Mouse (Mus musculus): ENCODE measurements around the gene Gm17349. TPM values are rescaled to one million over a fixed set of nuclear protein-coding genes. Genes with fewer than 3 reads are reported as not detected.
"Not testable (repeated sequence)": the region's sequence is repeated elsewhere in the genome, so short reads cannot be mapped to it uniquely, and the experiment has no call there.

The Gm17349 gene
- total RNA-seq, 2 experiments from 2014 or later: 1.6 to 4.7 TPM

DNA sequence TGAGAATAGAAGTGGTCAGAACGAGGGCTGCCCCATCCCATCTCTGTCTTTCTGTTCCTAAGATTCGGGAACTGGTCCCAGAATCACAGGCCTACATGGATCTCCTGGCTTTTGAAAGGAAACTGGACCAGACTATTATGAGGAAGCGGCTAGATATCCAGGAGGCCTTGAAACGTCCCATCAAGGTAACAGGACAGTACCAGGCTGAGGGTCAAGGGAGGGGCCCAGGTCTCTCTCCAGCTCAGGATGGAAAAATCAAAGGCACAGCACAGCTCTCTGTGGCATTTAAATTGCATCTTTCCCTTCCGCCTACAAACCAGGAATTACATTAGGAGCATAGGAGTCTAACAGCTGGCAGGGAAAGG is 1.6 kb downstream of the Gm17349 start:
- intact Hi-C loops (cut with DNase I): no loop called here
- DNase-seq (ENCODE audit: extremely low spot score in 1 of 2, low spot score in 2 of 2): no peak

DNA sequence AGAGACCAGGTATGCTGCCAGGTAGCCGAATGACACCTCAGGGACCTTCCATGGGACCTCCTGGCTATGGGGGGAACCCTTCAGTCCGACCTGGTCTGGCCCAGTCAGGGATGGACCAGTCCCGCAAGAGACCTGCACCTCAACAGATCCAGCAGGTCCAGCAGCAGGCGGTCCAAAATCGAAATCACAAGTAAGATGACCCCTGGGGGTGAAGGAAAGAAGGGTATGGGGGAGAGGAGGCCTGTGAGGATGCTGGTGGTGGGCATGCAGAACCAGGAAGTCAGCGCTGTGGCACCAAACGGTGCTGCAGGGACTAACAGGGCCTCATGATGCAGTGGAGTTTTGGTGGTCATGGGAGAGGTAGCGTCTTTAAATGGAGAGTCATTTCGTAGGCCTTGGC is 2.2 kb downstream of the Gm17349 start:
- intact Hi-C loops (cut with DNase I): no loop called here
- no peak for DNase-seq (ENCODE audit: extremely low spot score in 1 of 2, low spot score in 2 of 2)

DNA sequence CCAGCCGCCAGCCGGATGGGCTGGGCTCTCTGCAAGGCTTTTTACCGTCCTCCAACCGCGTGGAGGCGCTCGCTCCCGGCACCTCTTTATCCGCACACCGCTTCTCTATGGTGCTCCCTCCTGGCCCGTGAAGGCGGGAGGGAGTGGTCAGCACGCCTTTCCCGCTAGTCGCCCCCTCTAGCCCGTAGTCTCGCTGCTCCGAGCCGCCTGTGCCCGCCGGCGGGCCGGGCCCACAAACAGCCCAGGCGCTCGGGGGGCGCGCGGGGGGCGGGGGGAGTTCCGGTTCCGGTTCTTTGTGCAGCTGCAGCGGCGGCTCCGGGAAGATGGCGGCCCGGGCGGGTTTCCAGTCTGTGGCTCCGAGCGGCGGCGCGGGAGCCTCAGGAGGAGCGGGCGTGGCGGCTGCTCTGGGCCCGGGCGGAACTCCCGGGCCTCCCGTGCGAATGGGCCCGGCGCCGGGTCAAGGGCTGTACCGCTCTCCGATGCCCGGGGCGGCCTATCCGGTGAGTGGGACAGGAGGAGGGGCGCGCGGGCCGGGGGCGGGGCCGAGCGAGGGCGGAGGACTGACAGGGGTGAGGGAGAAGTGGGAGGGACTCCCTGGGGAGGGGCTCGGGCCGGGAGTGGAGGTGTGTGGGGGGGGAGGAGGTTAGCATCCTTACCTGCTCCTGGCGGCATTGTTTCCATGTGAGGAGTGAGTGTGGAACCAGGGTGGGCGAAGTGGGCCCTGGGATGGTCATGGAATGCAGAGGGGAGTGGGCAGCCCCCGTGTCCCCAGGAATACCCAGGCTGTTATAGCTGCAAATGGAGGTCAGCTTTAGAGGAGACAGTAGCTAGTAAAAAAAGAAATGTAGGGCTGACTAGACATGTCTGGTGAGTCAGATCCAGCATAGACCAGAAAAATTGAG is 3.0 kb downstream of the Gm17349 start, which contains the start of gene Smarcd1:
TSS of gene Smarcd1 (plus strand) at position 131 of the 902 bp plus-strand sequence.
- intact Hi-C loops (cut with DNase I): no loop called here
- DNase-seq (ENCODE audit: extremely low spot score in 1 of 2, low spot score in 2 of 2): peak; percentile 95 to 96

DNA sequence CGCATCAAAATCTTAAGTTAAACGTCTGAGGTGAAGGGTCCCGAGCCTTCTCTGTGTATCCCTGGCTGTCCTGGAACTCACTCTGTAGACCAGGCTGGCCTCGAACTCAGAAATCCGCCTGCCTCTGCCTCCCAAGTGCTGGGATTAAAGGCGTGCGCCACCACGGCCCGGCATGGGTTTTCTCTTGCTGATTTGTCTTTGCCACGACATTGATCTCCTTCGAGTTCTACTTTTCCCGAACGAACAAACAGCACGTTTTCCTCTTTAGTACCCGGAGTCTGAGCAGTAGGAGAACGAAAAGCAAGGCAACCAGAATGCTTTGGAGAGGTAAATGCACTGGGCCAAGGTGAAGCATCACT is 3.7 kb downstream of the Gm17349 start:
- intact Hi-C loops (cut with DNase I); DNase-seq (ENCODE audit: extremely low spot score in 1 of 2, low spot score in 2 of 2): not testable (repeated sequence)

DNA sequence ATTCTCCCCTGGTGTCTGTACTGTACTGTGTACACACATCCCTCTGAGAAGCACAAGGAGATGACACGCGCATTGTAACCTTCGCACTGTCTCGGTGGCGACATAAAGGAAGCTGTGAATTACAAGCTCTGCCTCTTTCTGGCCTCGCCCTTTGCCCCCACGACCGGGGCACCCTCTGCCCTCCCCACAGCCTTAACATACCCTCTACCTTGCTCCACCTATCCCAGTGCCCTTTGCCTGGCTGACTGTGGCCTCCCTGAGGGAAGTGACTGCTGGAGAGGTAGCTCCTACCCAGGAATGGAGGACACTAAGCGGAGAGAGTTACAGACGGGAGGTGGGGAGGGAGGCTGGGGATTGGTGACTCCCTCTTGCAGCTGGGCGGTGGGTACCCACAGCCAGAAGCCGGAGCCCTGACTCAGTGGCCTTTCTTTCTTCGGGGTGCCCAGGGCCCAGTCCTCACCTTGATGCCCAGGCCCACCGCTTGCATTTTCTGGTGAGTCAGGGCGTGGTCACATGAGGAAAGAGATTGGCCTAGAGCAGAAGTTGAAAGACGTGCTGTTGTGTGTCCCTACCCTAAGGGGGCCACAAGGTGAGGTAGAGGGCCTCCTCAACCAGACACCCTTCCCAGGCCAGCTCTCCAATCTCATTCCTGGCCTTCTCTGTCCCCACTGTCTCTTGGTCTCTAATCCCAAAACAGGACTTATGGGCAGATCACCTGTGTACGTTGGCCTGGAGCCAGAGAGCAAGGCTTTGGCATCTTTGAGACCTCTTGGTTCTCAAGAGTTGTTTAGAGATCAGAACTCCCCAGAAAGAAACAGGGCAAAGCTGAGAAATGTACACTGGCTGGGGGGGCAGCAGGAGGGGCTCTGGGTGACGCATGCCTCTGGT is 4.8 kb downstream of the Gm17349 start:
- intact Hi-C loops (cut with DNase I): no loop called here
- DNase-seq (ENCODE audit: extremely low spot score in 1 of 2, low spot score in 2 of 2): no peak

DNA sequence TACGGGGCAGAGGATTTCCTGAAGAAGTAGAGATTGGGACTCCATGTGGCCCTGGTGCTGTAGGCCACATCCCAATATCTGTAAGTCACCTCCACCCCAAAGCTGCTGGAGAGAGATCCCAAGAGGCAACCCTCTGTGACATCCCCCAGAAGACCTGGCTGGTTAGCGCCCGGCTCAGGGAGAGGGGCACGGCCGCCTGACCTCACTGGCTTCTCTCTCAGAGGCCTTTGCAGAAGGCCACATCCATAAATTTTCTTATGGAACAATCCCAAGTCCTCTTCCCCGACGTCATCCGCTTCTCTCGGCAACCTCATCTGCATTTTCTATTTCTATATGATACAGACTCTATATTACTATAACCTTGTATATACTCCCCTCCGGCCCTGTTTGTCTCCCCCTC is 5.6 kb downstream of the Gm17349 start:
- DNase-seq (ENCODE audit: extremely low spot score in 1 of 2, low spot score in 2 of 2): no peak
- intact Hi-C loops (cut with DNase I): no loop called here

DNA sequence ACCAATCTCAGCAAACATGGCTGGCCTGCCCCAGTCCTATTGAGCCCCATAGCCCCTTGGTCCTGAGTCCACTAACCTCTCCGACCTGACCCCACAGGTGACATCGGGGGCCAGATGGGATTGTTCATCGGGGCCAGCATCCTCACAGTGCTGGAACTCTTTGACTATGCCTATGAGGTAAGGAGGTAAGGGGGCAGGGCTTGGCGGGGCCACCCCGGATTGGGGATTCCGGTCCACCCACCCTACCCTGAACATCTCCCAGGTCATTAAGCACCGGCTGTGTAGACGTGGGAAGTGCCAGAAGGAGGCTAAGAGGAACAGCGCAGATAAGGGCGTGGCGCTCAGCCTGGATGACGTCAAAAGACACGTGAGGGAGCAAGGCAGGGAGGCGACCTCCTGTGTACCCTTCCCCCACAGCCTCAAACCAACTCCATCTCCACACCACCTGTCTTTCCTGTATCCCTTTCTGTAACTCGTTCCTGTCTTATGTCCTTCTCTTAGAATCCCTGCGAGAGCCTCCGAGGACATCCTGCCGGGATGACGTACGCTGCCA is 6.7 kb downstream of the Gm17349 start:
- no peak for DNase-seq (ENCODE audit: extremely low spot score in 1 of 2, low spot score in 2 of 2)
- intact Hi-C loops (cut with DNase I): no loop called here

DNA sequence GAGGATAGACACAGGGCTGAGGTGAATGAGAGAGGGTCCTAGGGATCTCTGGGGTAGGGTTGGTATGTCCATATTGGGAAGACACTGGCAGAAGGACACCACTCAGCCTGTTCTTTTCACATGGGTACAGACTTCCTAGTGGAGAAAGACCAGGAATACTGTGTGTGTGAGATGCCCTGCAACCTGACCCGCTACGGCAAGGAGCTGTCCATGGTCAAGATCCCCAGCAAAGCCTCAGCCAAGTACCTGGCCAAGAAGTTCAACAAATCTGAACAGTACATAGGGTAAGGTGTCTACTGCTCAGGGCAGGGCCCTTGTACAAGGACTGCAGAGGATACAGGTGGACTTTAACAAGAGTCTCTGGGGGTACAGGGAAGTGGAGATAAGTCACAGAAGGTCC is 8.0 kb downstream of the Gm17349 start:
- DNase-seq (ENCODE audit: extremely low spot score in 1 of 2, low spot score in 2 of 2): peak in 1 of 2 experiments; percentile 11
- intact Hi-C loops (cut with DNase I): no loop called here

DNA sequence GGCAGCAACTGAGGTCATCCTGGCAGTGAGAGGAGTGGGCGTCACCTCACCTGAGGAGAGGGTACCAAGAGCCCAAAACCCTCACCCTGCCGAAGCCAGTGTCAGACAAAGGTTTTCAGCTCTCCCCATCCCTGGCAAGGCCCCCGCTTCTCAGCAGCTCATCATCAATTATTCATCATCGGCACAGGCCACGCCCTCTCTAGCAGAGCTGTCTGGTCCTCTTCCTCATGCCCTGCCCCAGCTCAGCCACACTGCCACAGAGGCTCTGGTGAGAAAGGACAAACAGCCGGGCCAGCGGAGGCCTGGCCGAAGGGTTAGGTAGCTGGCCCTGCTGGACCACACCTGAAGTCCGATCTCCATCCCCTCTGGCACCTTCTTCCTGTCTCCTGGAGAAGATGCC is 13.3 kb downstream of the Gm17349 start:
- peak in 1 of 2 experiments; percentile 21 for DNase-seq (ENCODE audit: extremely low spot score in 1 of 2, low spot score in 2 of 2)
- intact Hi-C loops (cut with DNase I): no loop called here

DNA sequence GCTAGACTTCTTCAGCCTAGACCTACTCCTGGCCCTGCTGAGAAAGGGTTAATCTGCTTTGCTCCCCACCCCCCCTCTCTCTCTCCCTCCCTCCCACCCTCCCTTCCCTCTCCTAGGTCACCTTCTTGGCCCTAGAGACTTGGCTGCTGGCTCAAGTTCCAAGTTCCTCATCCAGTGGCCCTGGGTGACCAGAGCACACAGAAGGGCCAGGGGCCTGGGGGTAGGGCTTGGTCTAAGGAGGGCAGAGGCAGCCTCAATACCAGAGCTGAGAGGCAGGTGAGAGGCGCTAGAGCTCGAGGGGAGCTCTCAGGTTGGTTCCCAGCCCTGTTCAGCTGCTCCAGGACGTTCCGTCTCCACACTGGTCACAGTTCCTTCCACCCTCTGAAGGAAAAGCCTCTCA is 14.4 kb downstream of the Gm17349 start:
- intact Hi-C loops (cut with DNase I): no loop called here
- DNase-seq (ENCODE audit: extremely low spot score in 1 of 2, low spot score in 2 of 2): peak in 1 of 2 experiments; percentile 17

DNA sequence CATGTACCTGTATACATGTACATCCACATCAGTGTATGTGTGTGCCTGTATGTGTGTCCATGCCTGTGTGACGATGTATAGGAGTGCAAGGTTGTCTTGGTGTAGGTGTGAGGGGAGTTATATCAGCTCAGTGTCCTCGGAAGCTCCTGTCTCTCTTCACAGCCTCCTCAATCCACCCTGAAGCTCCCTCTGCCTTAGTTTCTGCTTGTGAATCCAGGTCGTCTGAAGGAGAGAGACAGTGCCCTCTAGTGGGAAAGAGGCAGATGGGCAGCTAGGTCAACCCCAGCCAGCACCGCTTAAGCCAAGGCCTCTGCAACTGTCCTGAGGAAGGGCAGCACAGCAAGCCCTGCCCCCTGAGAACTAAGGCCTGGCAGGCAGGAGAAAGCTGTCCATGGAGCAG is 16.6 kb downstream of the Gm17349 start:
- intact Hi-C loops (cut with DNase I): loop anchor here (5.0 kb wide), 2 partner anchors 91 to 191 kb away; no protein-coding TSS in a partner anchor
- peak in 1 of 2 experiments; percentile 59 for DNase-seq (ENCODE audit: extremely low spot score in 1 of 2, low spot score in 2 of 2)

DNA sequence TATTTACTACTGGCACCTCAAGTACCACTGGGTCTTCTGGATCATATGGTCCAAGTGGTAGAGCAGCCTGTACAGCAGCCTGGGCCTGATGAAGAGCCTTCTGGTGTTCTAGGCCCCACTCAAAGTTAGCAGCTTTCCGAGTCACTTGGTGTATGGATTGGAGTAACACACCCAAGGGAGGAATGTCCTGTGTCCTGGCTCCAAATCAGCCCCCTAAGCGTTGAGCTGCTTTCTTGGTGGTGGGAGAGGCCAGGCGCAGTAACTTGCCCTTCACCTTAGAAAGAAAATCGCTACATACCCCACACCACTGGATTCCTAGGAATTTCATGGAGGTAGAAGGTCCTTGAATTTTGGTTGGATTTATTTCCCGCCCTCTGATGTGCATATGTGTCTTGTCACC is 21.1 kb downstream of the Gm17349 start:
- DNase-seq (ENCODE audit: extremely low spot score in 1 of 2, low spot score in 2 of 2): no peak
- intact Hi-C loops (cut with DNase I): no loop called here

DNA sequence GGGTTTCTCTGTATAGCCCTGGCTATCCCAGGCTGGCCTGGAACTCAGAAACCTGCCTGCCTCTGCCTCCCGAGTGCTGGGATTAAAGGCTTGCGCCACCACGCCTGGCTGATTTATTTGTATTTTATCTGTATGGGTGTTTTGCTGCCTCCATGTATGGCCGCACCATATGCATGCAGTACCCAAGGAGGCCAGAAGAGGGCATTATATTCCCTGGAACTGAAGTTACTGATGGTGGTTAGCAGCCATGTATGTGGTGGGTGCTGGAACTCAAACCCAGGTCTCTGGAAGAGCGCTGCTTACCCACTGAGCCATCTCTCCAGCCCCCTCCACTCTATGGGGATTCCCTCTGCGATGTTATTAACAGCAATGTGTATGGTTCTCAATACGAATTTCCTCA is 22.4 kb downstream of the Gm17349 start:
- intact Hi-C loops (cut with DNase I): no loop called here
- no peak for DNase-seq (ENCODE audit: extremely low spot score in 1 of 2, low spot score in 2 of 2)

DNA sequence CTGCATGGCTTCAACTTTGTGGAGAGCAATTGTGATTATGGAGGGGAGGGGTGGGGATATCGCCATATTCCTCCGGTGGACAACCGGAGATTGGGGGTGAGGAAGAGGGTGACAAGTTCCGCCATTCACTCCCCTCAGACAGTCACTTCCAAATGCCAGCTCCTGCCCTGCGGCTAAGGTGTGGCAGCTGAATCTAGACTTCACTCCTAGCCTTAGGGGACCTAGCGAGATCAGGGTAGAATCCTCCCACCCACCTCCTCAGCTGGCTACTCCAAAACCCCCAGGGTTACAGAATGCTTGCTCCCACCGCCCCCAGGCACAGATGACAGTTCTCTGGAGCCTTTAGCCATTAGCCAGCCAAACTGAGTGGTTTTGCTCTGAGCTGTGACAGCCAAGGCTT is 26.3 kb downstream of the Gm17349 start:
- intact Hi-C loops (cut with DNase I): no loop called here
- no peak for DNase-seq (ENCODE audit: extremely low spot score in 1 of 2, low spot score in 2 of 2)

DNA sequence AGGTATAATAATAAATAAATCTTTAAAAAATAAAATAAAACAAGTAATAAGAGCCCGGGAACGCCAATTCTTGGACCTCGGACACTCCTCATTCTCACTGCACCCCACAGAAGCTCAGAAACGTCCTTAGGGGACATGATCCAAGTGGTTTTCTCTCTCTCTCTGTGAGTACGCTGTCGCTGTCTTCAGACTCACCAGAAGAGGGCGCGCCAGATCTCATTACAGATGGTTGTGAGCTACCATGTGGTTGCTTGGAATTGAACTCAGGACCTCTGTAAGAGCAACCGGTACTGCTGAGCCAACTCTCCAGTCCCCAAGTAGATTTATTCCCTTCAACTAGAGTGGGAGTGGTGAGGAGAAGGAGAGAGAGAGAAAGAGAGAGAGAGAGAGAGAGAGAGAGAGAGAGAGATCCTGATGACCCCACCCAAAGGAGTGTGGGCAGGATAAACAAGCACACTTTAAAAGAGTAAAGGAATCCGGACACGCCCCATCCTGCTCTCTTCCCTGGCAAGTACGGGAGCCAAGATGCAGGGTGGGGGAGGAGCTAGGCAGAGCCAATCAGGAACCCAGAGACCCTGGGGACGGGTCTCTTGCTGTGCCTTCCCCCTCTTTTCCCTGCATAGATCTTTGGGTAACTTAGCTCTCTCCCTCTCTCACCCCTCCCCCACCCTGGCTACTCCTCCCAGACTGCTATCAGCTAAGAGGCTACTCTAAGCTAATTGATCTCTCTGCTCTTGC is 27.1 kb downstream of the Gm17349 start:
- intact Hi-C loops (cut with DNase I): no loop called here
- no peak for DNase-seq (ENCODE audit: extremely low spot score in 1 of 2, low spot score in 2 of 2)

DNA sequence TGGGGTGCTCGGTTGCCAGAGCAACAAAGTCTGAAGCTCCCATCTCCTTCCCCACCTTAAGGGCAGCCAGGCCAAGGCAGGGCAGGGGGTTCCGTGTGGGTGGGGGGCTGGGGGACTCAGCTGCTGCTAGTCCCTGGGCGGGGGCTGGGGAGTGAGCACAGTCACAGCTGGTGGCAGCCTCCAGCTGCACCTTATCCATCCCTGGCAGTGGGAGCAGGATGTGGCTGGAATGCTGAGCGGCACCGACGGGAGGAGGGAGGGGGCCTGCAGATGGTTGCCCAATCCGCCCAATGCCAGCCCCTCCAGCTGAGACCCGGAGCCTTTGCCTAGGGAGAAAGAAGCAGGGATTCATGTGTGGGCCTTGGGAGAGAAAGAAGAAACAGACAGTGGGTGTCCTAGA is 28.2 kb downstream of the Gm17349 start:
- peak in 1 of 2 experiments; percentile 68 for DNase-seq (ENCODE audit: extremely low spot score in 1 of 2, low spot score in 2 of 2)

DNA sequence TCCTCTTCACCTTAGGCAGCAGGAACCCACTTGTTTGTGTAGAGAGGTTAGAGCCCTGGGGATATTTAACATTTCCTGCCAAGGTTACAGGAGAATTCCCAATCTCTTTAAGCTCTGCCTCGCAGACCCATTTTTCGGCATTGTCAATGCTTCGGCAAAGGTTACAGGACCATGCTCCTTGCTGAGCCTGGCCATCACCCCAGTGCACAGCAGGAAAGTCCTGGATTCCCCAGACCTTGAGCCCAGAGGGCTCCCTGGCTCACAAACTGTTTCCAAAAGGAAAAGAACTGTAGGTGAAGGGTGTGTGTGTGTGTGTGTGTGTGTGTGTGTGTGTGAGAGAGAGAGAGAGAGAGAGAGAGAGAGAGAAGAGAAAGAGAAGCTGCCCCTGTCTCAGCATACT is 30.4 kb downstream of the Gm17349 start:
- DNase-seq (ENCODE audit: extremely low spot score in 1 of 2, low spot score in 2 of 2): no peak
- intact Hi-C loops (cut with DNase I): loop anchor here (5.0 kb wide), 1 partner anchor 178 kb away; no protein-coding TSS in a partner anchor

More for the DNA sequence above, 28.2 kb downstream of the Gm17349 start:
- intact Hi-C loops (cut with DNase I): no loop called here

DNA sequence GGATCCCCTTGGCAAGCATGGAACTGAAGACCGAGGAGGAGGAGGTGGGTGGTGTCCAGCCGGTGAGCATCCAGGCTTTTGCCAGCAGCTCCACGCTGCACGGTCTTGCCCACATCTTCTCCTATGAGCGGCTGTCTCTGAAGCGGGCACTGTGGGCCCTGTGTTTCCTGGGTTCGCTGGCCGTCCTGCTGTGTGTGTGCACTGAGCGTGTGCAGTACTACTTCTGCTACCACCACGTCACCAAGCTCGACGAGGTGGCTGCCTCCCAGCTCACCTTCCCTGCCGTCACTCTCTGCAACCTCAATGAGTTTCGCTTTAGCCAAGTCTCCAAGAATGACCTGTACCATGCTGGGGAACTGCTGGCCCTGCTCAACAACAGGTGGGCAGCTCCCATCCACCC is 33.5 kb downstream of the Gm17349 start:
- intact Hi-C loops (cut with DNase I): loop anchor here (5.0 kb wide), 1 partner anchor 174 kb away; no protein-coding TSS in a partner anchor
- no peak for DNase-seq (ENCODE audit: extremely low spot score in 1 of 2, low spot score in 2 of 2)
